Mouse (Mus musculus): Measurements from ENCODE around the gene Hip1r. TPM values are rescaled to one million over a fixed set of nuclear protein-coding genes. Genes with fewer than 3 reads are reported as not detected.
"Not testable (repeated sequence)": the region's sequence is repeated elsewhere in the genome, so short reads cannot be mapped to it uniquely, and the experiment has no call there.

The Hip1r gene
- polyA plus RNA-seq, 1 experiment from 2014 or later, result 8.4 TPM

DNA sequence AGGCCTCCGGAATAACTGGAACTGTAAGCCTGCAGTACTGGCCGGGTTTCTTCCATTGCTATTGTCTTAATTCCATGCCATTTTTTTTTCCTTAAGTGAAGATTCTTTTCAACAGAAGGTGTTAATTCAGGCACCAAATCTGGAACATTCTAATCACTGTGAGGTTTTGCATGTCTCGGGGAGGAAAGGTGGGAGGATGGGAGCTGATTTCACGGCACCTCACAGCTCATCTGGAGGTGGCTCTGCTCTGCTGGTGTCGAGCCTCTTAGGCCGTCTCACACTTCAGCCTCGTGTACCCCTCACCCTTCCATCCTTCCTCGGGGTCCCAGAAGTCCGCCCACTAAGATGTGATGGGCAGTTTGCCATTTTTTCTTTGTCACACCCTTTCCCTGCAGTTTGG lies 67.7 kb downstream of the Hip1r start:
- Histone ChIP-seq H3K27ac (peak overlapping the region; percentile 79), H3K4me1 (peaks cover 60% of the 10 kb centered on the region), H3K27me3 (ENCODE audit: insufficient read depth, poor library complexity, severe bottlenecking) (no peaks in the 10 kb centered on the region), H3K36me3 (no peaks in the 10 kb centered on the region), H3K9me3 (no peaks in the 10 kb centered on the region), H3K4me3 (no peak overlapping the region)
- 53% methylated on average over 9 of the region's 9 CpGs for WGBS
- no peak for DNase-seq (ENCODE audit: low spot score)

DNA sequence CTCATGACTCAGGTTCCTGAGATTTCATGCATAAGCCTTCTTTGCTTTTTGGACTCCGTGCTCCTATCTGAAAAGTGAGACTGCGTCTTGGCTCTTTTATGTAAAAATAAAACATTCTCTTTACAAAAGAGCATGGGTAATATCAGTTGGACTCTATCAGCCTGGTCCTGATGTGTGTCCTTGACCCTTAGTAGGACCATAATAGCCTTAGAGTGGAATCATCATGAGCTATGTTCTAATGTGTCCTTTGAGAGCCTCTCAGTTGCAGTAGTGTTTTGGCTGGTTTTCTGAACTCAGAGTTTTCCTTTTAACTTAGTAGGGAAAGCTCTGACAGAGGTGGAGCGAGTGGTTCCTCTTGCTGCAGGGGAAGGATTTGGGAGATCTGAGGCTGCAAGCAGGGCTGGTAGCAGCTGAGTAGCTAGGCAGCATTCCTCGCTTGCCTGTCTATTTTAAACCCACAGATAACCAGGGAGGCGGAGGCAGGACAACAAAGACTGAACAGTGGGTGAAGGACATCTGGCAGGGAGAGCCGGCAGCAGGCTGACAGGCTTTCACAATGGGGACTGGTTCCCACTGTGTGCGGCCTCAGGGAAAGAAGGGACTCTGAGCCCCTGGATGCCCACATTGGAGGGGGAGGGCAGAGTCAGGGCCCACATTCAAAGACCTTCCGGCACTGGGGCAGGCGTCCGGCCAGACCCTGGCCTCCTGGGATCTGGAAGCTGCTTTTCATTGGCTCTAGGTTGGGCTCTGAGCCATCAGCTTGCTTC lies 70.0 kb downstream of the Hip1r start:
- Histone ChIP-seq H3K36me3 (no peaks in the 10 kb centered on the region), H3K9me3 (no peaks in the 10 kb centered on the region), H3K4me3 (peak overlapping the region; percentile 24), H3K4me1 (peaks cover 61% of the 10 kb centered on the region), H3K27me3 (ENCODE audit: insufficient read depth, poor library complexity, severe bottlenecking) (no peaks in the 10 kb centered on the region), H3K27ac (peak overlapping the region; percentile 91)
- 17% methylated on average over 10 of the region's 10 CpGs for WGBS
- peak; percentile 93 for DNase-seq (ENCODE audit: low spot score)

DNA sequence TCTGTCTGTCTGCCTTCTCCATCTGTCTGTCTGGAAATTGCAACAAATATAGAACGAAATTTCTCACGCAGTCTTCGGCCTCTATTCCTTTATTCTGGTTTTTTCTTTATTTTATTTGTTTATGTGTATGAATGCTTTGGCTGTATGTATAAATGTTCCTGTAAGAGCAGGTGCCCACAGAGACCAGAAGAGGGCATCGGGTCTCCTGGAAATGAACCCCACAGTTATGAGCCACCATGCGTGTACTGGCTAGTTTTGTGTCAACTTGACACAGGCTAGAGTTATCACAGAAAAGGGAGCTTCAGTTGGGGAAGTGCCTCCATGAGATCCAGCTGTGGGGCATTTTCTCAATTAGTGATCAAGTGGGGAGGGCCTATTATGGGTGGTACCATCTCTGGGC lies 70.6 kb downstream of the Hip1r start:
- 76% methylated on average over 5 of the region's 5 CpGs for WGBS
- Histone ChIP-seq H3K27ac (peak overlapping the region; percentile 91), H3K4me3 (peak overlapping the region; percentile 24; the same call in 1 of the 2 replicates), H3K9me3 (no peaks in the 10 kb centered on the region), H3K36me3 (no peaks in the 10 kb centered on the region), H3K27me3 (ENCODE audit: insufficient read depth, poor library complexity, severe bottlenecking) (no peaks in the 10 kb centered on the region), H3K4me1 (peaks cover 64% of the 10 kb centered on the region)
- no peak for DNase-seq (ENCODE audit: low spot score)

DNA sequence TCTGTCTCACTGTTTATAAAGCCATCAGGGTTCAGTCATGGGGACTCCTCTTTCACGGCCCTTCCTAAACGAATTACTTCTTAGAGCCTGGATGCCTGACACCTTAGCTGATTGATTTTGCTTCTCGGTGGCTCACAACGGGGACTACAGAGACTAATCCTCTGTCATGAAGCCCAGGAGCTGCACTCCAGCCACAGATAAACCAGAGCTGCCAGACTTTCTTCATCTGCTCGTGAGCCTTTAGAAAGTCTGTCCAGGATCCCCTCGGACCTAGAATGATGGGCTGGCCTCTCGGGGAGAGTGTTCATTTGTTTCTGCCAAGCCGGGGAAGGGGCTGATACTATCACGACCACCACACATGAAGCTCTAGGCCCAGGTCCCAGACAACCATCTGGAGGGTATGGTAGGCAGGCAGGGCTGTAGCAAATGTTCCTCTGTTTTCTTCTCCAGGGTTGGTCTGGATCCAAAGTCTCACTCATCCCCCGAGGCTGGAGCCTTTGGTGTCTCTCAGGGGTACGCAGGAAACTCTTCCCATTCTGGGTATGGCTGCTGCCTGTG lies 72.1 kb downstream of the Hip1r start:
- Histone ChIP-seq H3K9me3 (no peaks in the 10 kb centered on the region), H3K27ac (peak overlapping the region; percentile 91; the same call in 1 of the 2 replicates), H3K4me3 (no peak overlapping the region), H3K36me3 (no peaks in the 10 kb centered on the region), H3K4me1 (peaks cover 75% of the 10 kb centered on the region), H3K27me3 (ENCODE audit: insufficient read depth, poor library complexity, severe bottlenecking) (no peaks in the 10 kb centered on the region)
- DNase-seq (ENCODE audit: low spot score), result no peak
- WGBS, result 28% methylated on average over 11 of the region's 11 CpGs

DNA sequence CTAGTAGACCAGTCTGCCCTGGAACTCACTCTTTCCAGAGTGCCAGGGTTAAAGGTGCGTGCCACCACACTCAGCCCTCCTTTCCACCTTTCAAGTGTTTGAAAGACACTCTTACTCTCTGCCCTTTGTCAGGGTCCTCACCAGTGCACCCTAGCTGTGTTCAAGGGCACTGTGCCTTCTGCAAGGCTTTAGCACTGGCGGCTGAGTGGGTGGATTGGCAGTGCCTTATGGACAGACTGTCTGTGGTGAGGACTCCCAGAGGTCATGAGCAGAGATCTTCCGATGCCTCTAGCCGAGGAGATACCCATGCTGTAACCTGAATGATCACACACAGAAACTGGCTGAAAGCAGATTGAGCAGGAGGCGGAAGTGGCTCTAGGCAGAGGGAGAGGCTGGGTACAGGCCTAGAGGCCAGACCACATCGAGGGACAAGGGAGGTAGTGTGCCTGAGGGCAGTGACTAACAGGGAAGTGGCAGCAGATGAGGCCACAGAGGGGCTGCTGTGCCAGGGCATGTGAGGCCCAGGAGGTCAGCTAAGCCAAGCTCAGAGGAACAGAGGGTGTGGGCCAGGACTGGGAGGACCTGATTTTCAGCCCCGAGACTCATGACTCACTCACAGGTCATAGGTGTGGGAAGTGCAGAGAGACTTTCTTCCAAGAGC lies 73.4 kb downstream of the Hip1r start:
- WGBS, result 79% methylated on average over 7 of the region's 7 CpGs
- no peaks in the 10 kb centered on the region for H3K9me3 ChIP-seq
- H3K4me3 ChIP-seq, result no peak overlapping the region
- H3K36me3 ChIP-seq, result no peaks in the 10 kb centered on the region
- no peak for DNase-seq (ENCODE audit: low spot score)
- peak overlapping the region; percentile 78 for H3K27ac ChIP-seq
- peaks cover 81% of the 10 kb centered on the region for H3K4me1 ChIP-seq
- no peaks in the 10 kb centered on the region for H3K27me3 ChIP-seq (ENCODE audit: insufficient read depth, poor library complexity, severe bottlenecking)

DNA sequence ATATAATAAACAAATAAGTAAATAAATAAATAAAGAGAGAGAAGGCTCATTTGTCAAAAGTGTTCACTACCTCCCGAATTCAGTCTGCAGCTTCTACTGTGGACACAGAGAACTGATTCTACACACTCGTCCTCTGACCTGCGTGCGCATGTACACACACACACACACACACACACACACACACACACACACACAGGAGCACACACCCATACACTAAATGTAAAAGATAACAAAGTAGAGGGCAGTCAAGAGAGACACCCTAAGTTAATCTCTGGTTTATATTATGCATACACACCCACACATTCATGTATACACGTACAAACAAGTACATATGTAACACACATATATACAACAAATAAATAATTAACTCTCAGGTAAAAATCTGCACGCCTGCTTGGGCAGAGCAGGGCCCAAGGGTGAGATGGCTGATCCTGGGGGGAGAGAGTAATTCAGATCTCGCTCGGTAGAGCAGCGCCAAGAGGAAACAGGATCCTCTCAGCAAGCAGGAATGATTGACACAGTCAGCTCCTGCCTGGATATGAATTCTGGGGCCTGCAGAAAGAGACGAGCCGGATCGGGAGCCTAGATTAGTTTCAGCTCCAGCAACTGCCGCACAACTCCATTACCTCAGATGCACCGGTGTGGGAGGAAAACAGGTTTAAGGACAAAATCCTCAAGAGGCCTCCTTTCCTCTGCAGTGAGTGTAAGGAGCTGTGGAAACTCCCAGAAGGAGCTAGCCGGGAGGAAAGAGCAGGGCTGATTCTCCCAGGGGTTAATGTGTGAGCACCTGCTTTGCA lies 76.0 kb downstream of the Hip1r start:
- Histone ChIP-seq H3K36me3 (no peaks in the 10 kb centered on the region), H3K4me1 (peaks cover 64% of the 10 kb centered on the region), H3K27me3 (ENCODE audit: insufficient read depth, poor library complexity, severe bottlenecking) (no peaks in the 10 kb centered on the region), H3K27ac (peak overlapping the region; percentile 83), H3K9me3 (no peaks in the 10 kb centered on the region), H3K4me3 (0 out of 2 replicates have a peak overlapping the region, but pooled peaks have one; percentile 20)
- 52% methylated on average over 15 of the region's 15 CpGs for WGBS
- DNase-seq (ENCODE audit: low spot score), result no peak

DNA sequence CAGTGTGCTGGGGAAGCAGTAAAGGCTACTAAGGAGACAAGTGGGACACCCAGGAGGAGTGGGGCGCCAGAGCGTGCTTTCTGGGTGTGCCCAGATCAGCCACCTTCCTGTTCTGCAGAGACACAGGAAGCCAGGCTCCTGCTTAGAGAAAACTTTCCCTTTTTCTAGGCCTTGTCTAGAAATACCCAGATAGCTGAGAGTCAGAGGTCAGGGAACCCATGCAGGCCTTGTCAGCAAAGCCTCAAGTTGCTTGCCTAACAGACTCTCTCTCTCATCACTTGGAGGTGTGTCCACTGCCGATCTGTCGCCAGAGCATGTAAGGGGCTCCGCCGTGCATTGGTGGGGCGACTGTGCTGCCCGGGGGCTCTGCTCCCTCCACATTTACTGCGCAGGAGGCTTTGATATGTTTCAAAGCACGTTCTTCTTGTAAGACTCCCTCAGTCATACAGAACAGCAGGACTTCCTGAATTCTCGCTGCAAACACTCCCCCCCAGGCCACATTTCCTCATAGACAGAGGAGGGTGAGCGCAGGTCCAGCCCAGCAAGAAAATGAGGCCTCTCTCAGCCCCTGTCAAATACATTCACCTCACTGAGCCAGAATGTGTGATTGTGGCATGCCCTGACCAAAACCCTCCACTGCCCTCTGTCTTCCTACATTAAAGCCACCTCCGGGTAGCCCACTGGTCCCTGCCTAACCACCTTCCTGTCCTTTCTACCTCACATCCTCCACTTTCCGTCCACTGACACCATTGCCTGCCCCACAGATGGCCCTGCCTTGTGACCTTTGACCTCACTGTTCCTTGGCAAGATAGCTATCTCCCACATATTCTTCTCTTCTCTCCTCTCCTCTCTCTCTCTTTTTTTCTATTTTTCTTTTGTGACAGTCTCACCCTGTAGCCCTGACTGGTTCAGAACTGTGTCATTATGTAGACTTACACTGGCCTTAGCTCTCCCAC lies 76.9 kb downstream of the Hip1r start:
- 16% methylated on average over 14 of the region's 14 CpGs for WGBS
- DNase-seq (ENCODE audit: low spot score), result peak; percentile 85

DNA sequence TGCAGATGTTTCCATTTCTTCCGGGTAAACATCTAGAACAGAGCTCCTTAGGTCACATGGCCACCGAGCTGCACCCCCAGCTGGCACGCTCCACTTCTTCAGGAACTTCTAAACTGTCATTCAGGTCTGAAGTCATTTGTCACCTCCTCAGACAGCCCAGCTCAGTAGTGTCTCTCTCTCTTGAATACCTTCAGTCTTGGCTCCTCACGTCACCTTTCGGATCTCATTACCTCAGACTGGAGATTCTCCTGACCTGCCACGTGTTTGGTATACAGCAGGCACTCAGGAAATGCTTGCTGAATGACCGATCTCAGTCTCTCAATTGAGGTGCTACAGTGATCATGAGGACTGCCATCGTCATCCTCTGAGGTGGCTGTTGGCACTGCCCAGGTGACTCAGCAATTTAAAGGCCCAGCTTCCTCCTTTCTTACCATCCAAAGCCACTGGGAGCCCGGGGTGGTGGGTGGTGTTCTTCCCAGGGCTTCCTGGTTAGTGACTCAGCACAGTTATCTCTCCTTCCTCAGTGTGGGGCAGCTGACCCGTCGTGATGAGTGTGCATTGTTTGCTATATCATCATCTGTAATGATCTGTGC lies 78.6 kb downstream of the Hip1r start:
- Histone ChIP-seq H3K9me3 (peaks cover 3% of the 10 kb centered on the region), H3K36me3 (no peaks in the 10 kb centered on the region), H3K4me3 (no peak overlapping the region), H3K27ac (peak overlapping the region; percentile 83; the same call in 1 of the 2 replicates), H3K4me1 (peaks cover 43% of the 10 kb centered on the region), H3K27me3 (ENCODE audit: insufficient read depth, poor library complexity, severe bottlenecking) (no peaks in the 10 kb centered on the region)
- WGBS, result 62% methylated on average over 11 of the region's 11 CpGs
- peak; percentile 87 for DNase-seq (ENCODE audit: low spot score)

More for the DNA sequence above, 76.9 kb downstream of the Hip1r start:
- peaks cover 55% of the 10 kb centered on the region for H3K4me1 ChIP-seq
- H3K36me3 ChIP-seq, result no peaks in the 10 kb centered on the region
- H3K9me3 ChIP-seq, result no peaks in the 10 kb centered on the region
- H3K27ac ChIP-seq, result peak overlapping the region; percentile 83
- peak overlapping the region; percentile 20; the same call in 1 of the 2 replicates for H3K4me3 ChIP-seq
- H3K27me3 ChIP-seq (ENCODE audit: insufficient read depth, poor library complexity, severe bottlenecking), result no peaks in the 10 kb centered on the region

DNA sequence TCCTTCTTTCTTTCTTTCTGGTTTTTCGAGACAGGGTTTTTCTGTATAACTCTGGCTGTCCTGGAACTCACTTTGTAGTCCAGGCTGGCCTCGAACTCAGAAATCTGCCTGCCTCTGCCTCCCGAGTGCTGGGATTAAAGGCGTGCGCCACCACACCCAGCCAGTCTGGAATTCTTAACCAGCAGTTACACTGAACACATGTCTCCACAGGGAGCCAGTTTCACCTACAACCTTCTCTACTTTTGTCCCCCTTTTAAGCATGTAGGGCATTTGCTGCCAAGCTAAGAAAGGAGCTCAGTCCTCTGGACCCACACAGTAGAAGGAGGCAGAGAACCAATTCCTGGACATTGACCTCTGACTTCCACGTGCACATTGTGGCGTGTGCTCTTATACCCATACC lies 79.2 kb downstream of the Hip1r start:
- not testable (repeated sequence) for H3K9me3 ChIP-seq; H3K4me3 ChIP-seq; H3K27ac ChIP-seq; DNase-seq (ENCODE audit: low spot score); H3K36me3 ChIP-seq; H3K27me3 ChIP-seq (ENCODE audit: insufficient read depth, poor library complexity, severe bottlenecking)
- H3K4me1 ChIP-seq, result peaks cover 36% of the 10 kb centered on the region
- 84% methylated on average over 7 of the region's 7 CpGs for WGBS
